In genomic region chr8:84935489-84935888, GRCm38 (mm10) we compare ENCODE assay signal across 10 mouse cellular contexts. TPM values are rescaled to one million over a fixed set of nuclear protein-coding genes. Genes with fewer than 3 reads are reported as not detected.
DNase-seq lines count a peak whose midpoint lies in the region; ATAC-seq lines count a peak whose summit lies in the region.
"Had no signal": no experiment of that assay in that cellular context is flagged by ENCODE, and none has a peak within 500 bp of the region (broad histone marks: within the 10 kb centered on the region; RNA-seq: fewer than 3 reads in every experiment).

No protein-coding gene starts in this region.

- H3K36me3 ChIP-seq in forebrain, embryonic 10.5 days (replicated peaks): no peaks in the 10 kb centered on the region
- H3K36me3 ChIP-seq in limb, embryonic 10.5 days: no peaks in the 10 kb centered on the region

- peak; percentile 12 for DNase-seq in kidney, postnatal 10 days
- no peak for DNase-seq in kidney, postnatal 25 days
- DNase-seq in forebrain, embryonic 10.5 days (ENCODE audit: extremely low spot score, low spot score): peak; percentile 42
- DNase-seq in limb, embryonic 10.5 days (ENCODE audit: low spot score): no peak
- no peak for DNase-seq in heart, postnatal 10 days
- no peak for DNase-seq in layer of hippocampus, postnatal 14 days (ENCODE audit: low spot score in 2 of 2)
- DNase-seq: kidney, adult 11 months had no signal

- H3K27me3 ChIP-seq in forebrain, embryonic 10.5 days (ENCODE audit: poor library complexity, severe bottlenecking): peaks cover 78% of the 10 kb centered on the region
- peaks cover 91% of the 10 kb centered on the region for H3K27me3 ChIP-seq in limb, embryonic 10.5 days (ENCODE audit: low read depth, poor library complexity, severe bottlenecking)

- ATAC-seq in neutrophil, adult 5-6 weeks (ENCODE audit: extremely low read depth, insufficient number of reproducible peaks, low FRiP score, poor library complexity, severe bottlenecking): 0 out of 2 replicates have a peak, but pooled peaks have one; percentile 24
- no peak for ATAC-seq in CD4-positive, CD25-positive, alpha-beta regulatory T cell, adult 4 months

- H3K4me1 ChIP-seq in forebrain, embryonic 10.5 days: peaks cover 38% of the 10 kb centered on the region
- peaks cover 30% of the 10 kb centered on the region for H3K4me1 ChIP-seq in limb, embryonic 10.5 days

- intact Hi-C loops in heart, postnatal 10 days (cut with DNase I): no loop called here

- peak overlapping the region; percentile 22; the same call in 1 of the 2 replicates for H3K27ac ChIP-seq in forebrain, embryonic 10.5 days
- no peak overlapping the region for H3K27ac ChIP-seq in limb, embryonic 10.5 days

- 6% methylated on average over 14 of the region's 14 CpGs for WGBS in forebrain, embryonic 10.5 days
- 5% methylated on average over 14 of the region's 14 CpGs for WGBS in limb, embryonic 10.5 days

- H3K4me3 ChIP-seq in forebrain, embryonic 10.5 days: peak overlapping the region; percentile 36
- peak overlapping the region; percentile 22; the same call in 1 of the 2 replicates for H3K4me3 ChIP-seq in limb, embryonic 10.5 days

- no peaks in the 10 kb centered on the region for H3K9me3 ChIP-seq in forebrain, embryonic 10.5 days
- no peaks in the 10 kb centered on the region for H3K9me3 ChIP-seq in limb, embryonic 10.5 days (replicated peaks)

RNA-seq across cellular contexts. Expression of gene Mast1, which starts 1.7 kb away (rescaled TPM):
- 2.6 and 3.8 TPM in 2 replicates for polyA plus RNA-seq in forebrain, embryonic 10.5 days (2016; fragmentation: Nextera tagmentation; extraction: Ambion mirVana)
- 0.09 and 0.16 TPM in 2 replicates for polyA plus RNA-seq in limb, embryonic 10.5 days (2016; fragmentation: Nextera tagmentation; extraction: Ambion mirVana)
- total RNA-seq in neutrophil, adult 5-6 weeks (2017): 0.12 and 0.23 TPM in 2 replicates
- under 1 TPM in 1 of 2 experiments, not detected in 1; 0.07 TPM for total RNA-seq in heart, postnatal 10 days (2021)
- 1 to 10 TPM; 1.2 to 1.3 TPM for polyA plus RNA-seq in CD4-positive, CD25-positive, alpha-beta regulatory T cell, adult 4 months (2017; shearing (Covaris generic))
- 100 to 1,000 TPM; 127 to 140 TPM for total RNA-seq in layer of hippocampus, postnatal 14 days (2021)

RNA-seq across cellular contexts. Expression of gene Rtbdn, which starts 11.3 kb away (rescaled TPM):
- 1.3 and 1.8 TPM in 2 replicates for polyA plus RNA-seq in forebrain, embryonic 10.5 days (2016; fragmentation: Nextera tagmentation; extraction: Ambion mirVana)
- polyA plus RNA-seq in limb, embryonic 10.5 days (2016; fragmentation: Nextera tagmentation; extraction: Ambion mirVana): 0.44 and 0.58 TPM in 2 replicates
- not detected in 2 replicates for total RNA-seq in neutrophil, adult 5-6 weeks (2017)
- not detected for total RNA-seq in heart, postnatal 10 days (2021)
- not detected for polyA plus RNA-seq in CD4-positive, CD25-positive, alpha-beta regulatory T cell, adult 4 months (2017; shearing (Covaris generic))
- total RNA-seq in layer of hippocampus, postnatal 14 days (2021): 1 to 10 TPM; 1.5 to 1.8 TPM

RNA-seq across cellular contexts. Expression of gene Dnase2a, which starts 27.1 kb away (rescaled TPM):
- 7.9 and 9.2 TPM in 2 replicates for polyA plus RNA-seq in forebrain, embryonic 10.5 days (2016; fragmentation: Nextera tagmentation; extraction: Ambion mirVana)
- polyA plus RNA-seq in limb, embryonic 10.5 days (2016; fragmentation: Nextera tagmentation; extraction: Ambion mirVana): 6.4 and 8.2 TPM in 2 replicates
- total RNA-seq in neutrophil, adult 5-6 weeks (2017): 31.7 and 34.7 TPM in 2 replicates
- 1 to 10 TPM; 6.4 to 7.3 TPM for total RNA-seq in heart, postnatal 10 days (2021)
- polyA plus RNA-seq in CD4-positive, CD25-positive, alpha-beta regulatory T cell, adult 4 months (2017; shearing (Covaris generic)): 10 to 100 TPM; 25.7 to 29.7 TPM
- 1 to 10 TPM; 4.0 TPM for total RNA-seq in layer of hippocampus, postnatal 14 days (2021)

RNA-seq across cellular contexts. Expression of gene Gm49661, which starts 33.7 kb away (rescaled TPM):
- not detected in 2 replicates for polyA plus RNA-seq in forebrain, embryonic 10.5 days (2016; fragmentation: Nextera tagmentation; extraction: Ambion mirVana)
- not detected in 2 replicates for polyA plus RNA-seq in limb, embryonic 10.5 days (2016; fragmentation: Nextera tagmentation; extraction: Ambion mirVana)
- not detected in 2 replicates for total RNA-seq in neutrophil, adult 5-6 weeks (2017)
- 1 to 10 TPM in 1 of 2 experiments, not detected in 1; 1.6 TPM for total RNA-seq in heart, postnatal 10 days (2021)
- polyA plus RNA-seq in CD4-positive, CD25-positive, alpha-beta regulatory T cell, adult 4 months (2017; shearing (Covaris generic)): not detected
- total RNA-seq in layer of hippocampus, postnatal 14 days (2021): not detected
- polyA plus RNA-seq: liver, embryonic 11.5 days had no signal

RNA-seq across cellular contexts. Expression of gene Klf1, which starts 33.8 kb away (rescaled TPM):
- 18.3 and 24.3 TPM in 2 replicates for polyA plus RNA-seq in forebrain, embryonic 10.5 days (2016; fragmentation: Nextera tagmentation; extraction: Ambion mirVana)
- 14.0 and 18.7 TPM in 2 replicates for polyA plus RNA-seq in limb, embryonic 10.5 days (2016; fragmentation: Nextera tagmentation; extraction: Ambion mirVana)
- not detected in 2 replicates for total RNA-seq in neutrophil, adult 5-6 weeks (2017)
- under 1 TPM; 0.17 to 0.22 TPM for total RNA-seq in heart, postnatal 10 days (2021)
- under 1 TPM in 1 of 2 experiments, not detected in 1; 0.22 TPM for polyA plus RNA-seq in CD4-positive, CD25-positive, alpha-beta regulatory T cell, adult 4 months (2017; shearing (Covaris generic))
- total RNA-seq in layer of hippocampus, postnatal 14 days (2021): not detected

Comparison
In these comparisons a context has a peak if more than half of its experiments do, and no peak if none do; other contexts are left out.
1. DNase-seq: peak in kidney, postnatal 10 days (single experiment) and forebrain, embryonic 10.5 days (single experiment); none in kidney, postnatal 25 days (0 of 2), limb, embryonic 10.5 days (single experiment), heart, postnatal 10 days (0 of 2) and layer of hippocampus, postnatal 14 days (0 of 2).
2. RNA of gene Mast1, which starts 1.7 kb away (total RNA-seq): 127 to 140 TPM in layer of hippocampus, postnatal 14 days; 0.12 to 0.23 TPM in neutrophil, adult 5-6 weeks and 0.07 TPM in heart, postnatal 10 days; every median in the first group is over 100 times any median in the second.